Mouse (Mus musculus) liver, adult 2 months (tissue): ENCODE measurements at regions not wholly inside any gene's neighbourhood (a gene's known extent, or its start where the extent isn't known, plus 50 kb on each side); places are given as distances from the start of the nearest gene placed in this dataset.

Experiments used
- CTCF ChIP-seq: fragments of 200-500 bp; IDR thresholded peaks from 2 replicates; pipeline ENCODE4 v1.5.1; 2011; ENCODE audit warnings: low read depth, low read length, control low read depth
- POLR2A ChIP-seq: fragments of 200-500 bp; IDR thresholded peaks from 2 replicates; pipeline ENCODE4 v1.6.1; 2011; ENCODE audit warnings: low read length, control low read depth; ENCODE audit not compliant: insufficient read depth; ENCODE audit errors: extremely low read depth

DNA sequence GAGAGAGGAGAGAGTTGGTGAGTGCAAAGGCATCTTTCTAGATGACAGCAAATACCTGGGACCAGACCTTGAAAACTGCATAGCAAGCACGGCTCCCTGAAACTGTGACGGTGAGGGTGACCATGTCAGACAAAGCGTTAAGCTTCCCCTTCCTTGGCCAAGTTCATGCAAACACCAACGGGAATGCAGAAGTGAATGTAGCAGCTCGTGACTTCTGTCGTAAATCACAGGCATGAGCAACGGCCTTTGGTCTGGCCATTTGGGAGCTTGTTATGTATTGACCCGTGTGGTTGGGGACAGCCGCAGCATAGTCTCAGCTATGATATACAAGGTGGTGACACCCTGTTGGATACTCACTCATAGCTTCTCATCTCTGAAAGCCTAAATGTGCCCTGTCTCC is 156.4 kb downstream of the Utp18 start:
- TF ChIP-seq POLR2A (no peak), CTCF (no peak)
